Mouse (Mus musculus) stomach, embryonic 16.5 days (tissue): ENCODE measurements around the gene Chn1. TPM values are rescaled to one million over a fixed set of nuclear protein-coding genes. Genes with fewer than 3 reads are reported as not detected.

Experiments
- ATAC-seq: fragments of 200-750 bp; cut with Nextera tagmentation; 2 replicates; pipeline ENCODE4 v1.8.0; 2017; ENCODE audit warnings: moderate number of reproducible peaks, moderate TSS enrichment; ENCODE audit not compliant: insufficient read depth, low FRiP score
- H3K27ac ChIP-seq: fragments of 300-500 bp; sonication (generic); 2 replicates; pipeline ENCODE4 v1.5.1; 2014; ENCODE audit warnings: low read length
- H3K27me3 ChIP-seq: fragments of 300-500 bp; sonication (generic); 2 replicates; pipeline ENCODE4 v1.6.1; 2014; ENCODE audit warnings: low read length, control low read depth, mixed read lengths; ENCODE audit not compliant: control insufficient read depth, insufficient read depth
- H3K36me3 ChIP-seq: fragments of 300-500 bp; sonication (generic); 2 replicates; pipeline ENCODE4 v1.6.1; 2014; ENCODE audit warnings: low read length; ENCODE audit not compliant: control insufficient read depth, insufficient read depth
- H3K4me1 ChIP-seq: fragments of 300-500 bp; sonication (generic); 2 replicates; pipeline ENCODE4 v1.6.1; 2014; ENCODE audit warnings: low read length, control low read depth, mixed read lengths; ENCODE audit not compliant: control insufficient read depth, insufficient read depth
- H3K4me2 ChIP-seq: fragments of 300-500 bp; sonication (generic); 2 replicates; pipeline ENCODE4 v1.6.1; 2014; ENCODE audit warnings: low read depth, low read length, mixed read lengths
- H3K4me3 ChIP-seq: fragments of 300-500 bp; sonication (generic); replicated peaks from 2 replicates; pipeline ENCODE4 v1.5.1; 2014; ENCODE audit warnings: mild to moderate bottlenecking, low read length
- H3K9ac ChIP-seq: fragments of 300-500 bp; sonication (generic); 2 replicates; pipeline ENCODE4 v1.6.1; 2014; ENCODE audit warnings: low read length
- H3K9me3 ChIP-seq: fragments of 300-500 bp; sonication (generic); replicated peaks from 2 replicates; pipeline ENCODE4 v1.6.1; 2016; ENCODE audit warnings: low read length, control low read depth; ENCODE audit not compliant: control insufficient read depth
- WGBS: fragments of 180-500 bp; shearing (Covaris S2); extraction: QIAGEN DNeasy Blood & Tissue Kit; methylation state at CpG from one replicate; pipeline ENCODE4 v1.1.7; 2014; 5-methylcytosine and 5-hydroxymethylcytosine counted together
- polyA plus RNA-seq: library from polyadenylated mRNA; unstranded; fragments of >200 nt; fragmentation: Nextera tagmentation; extraction: Ambion mirVana; gene quantifications from 2 replicates; pipeline ENCODE4 v1.2.1, GENCODE M21; 2015

Chn1 gene
- polyA plus RNA-seq, 1 experiment from 2014 or later: 13.1 TPM

- Histone ChIP-seq H3K36me3 (no peaks in the 10 kb centered on the region), H3K27ac (no peak overlapping the region), H3K9me3 (no peaks in the 10 kb centered on the region), H3K4me2 (no peak overlapping the region), H3K4me1 (peaks cover 2% of the 10 kb centered on the region; the same call in 1 of the 2 replicates), H3K27me3 (no peaks in the 10 kb centered on the region), H3K4me3 (no peak overlapping the region), H3K9ac (no peak overlapping the region)
- no peak for ATAC-seq
- 57% methylated on average over 3 of the region's 3 CpGs for WGBS
Observed at GRCm38 (mm10) chr2:73763541-73763940, 11.6 kb downstream of the Chn1 start.

GRCm38 (mm10) chr2:73759899-73760298 is 15.2 kb downstream of the Chn1 start:
- Histone ChIP-seq H3K36me3 (no peaks in the 10 kb centered on the region), H3K4me2 (no peak overlapping the region), H3K27ac (no peak overlapping the region), H3K9ac (no peak overlapping the region), H3K27me3 (no peaks in the 10 kb centered on the region), H3K9me3 (no peaks in the 10 kb centered on the region), H3K4me1 (peaks cover 2% of the 10 kb centered on the region; the same call in 1 of the 2 replicates), H3K4me3 (no peak overlapping the region)
- 62% methylated on average over 7 of the region's 7 CpGs for WGBS
- no peak for ATAC-seq

- Histone ChIP-seq H3K27ac (no peak overlapping the region), H3K4me3 (no peak overlapping the region), H3K4me1 (peaks cover 2% of the 10 kb centered on the region; the same call in 1 of the 2 replicates), H3K9me3 (no peaks in the 10 kb centered on the region), H3K27me3 (no peaks in the 10 kb centered on the region), H3K9ac (no peak overlapping the region), H3K4me2 (no peak overlapping the region), H3K36me3 (no peaks in the 10 kb centered on the region)
- ATAC-seq: no peak
- WGBS: 73% methylated on average over 5 of the region's 5 CpGs
Observed at GRCm38 (mm10) chr2:73759027-73759426, 16.1 kb downstream of the Chn1 start.

GRCm38 (mm10) chr2:73747297-73747696 is 27.8 kb downstream of the Chn1 start:
- Histone ChIP-seq H3K4me1 (no peaks in the 10 kb centered on the region), H3K4me2 (no peak overlapping the region), H3K27me3 (no peaks in the 10 kb centered on the region), H3K36me3 (no peaks in the 10 kb centered on the region), H3K4me3 (no peak overlapping the region), H3K27ac (no peak overlapping the region), H3K9ac (no peak overlapping the region), H3K9me3 (no peaks in the 10 kb centered on the region)
- WGBS: 100% methylated on average over 1 of the region's 1 CpGs
- no peak for ATAC-seq

GRCm38 (mm10) chr2:73746375-73746770 is 28.8 kb downstream of the Chn1 start:
- H3K4me3 ChIP-seq: no peak overlapping the region
- H3K9me3 ChIP-seq: no peaks in the 10 kb centered on the region
- 94% methylated on average over 1 of the region's 1 CpGs for WGBS
- H3K4me2 ChIP-seq: no peak overlapping the region
- H3K27ac ChIP-seq: no peak overlapping the region
- no peak overlapping the region for H3K9ac ChIP-seq
- no peaks in the 10 kb centered on the region for H3K4me1 ChIP-seq
- H3K36me3 ChIP-seq: no peaks in the 10 kb centered on the region
- H3K27me3 ChIP-seq: no peaks in the 10 kb centered on the region
- ATAC-seq: no peak

- H3K4me1 ChIP-seq: no peaks in the 10 kb centered on the region
- no peak overlapping the region for H3K4me2 ChIP-seq
- no peaks in the 10 kb centered on the region for H3K36me3 ChIP-seq
- WGBS: 44% methylated on average over 3 of the region's 3 CpGs
- no peak for ATAC-seq
- no peak overlapping the region for H3K4me3 ChIP-seq
- H3K27ac ChIP-seq: no peak overlapping the region
- no peaks in the 10 kb centered on the region for H3K9me3 ChIP-seq
- H3K9ac ChIP-seq: no peak overlapping the region
- H3K27me3 ChIP-seq: no peaks in the 10 kb centered on the region
Observed at GRCm38 (mm10) chr2:73745647-73746374, 29.3 kb downstream of the Chn1 start.

- H3K4me3 ChIP-seq: no peak overlapping the region
- no peak overlapping the region for H3K9ac ChIP-seq
- no peaks in the 10 kb centered on the region for H3K36me3 ChIP-seq
- H3K27ac ChIP-seq: no peak overlapping the region
- ATAC-seq: no peak
- 89% methylated on average over 3 of the region's 3 CpGs for WGBS
- H3K27me3 ChIP-seq: no peaks in the 10 kb centered on the region
- no peaks in the 10 kb centered on the region for H3K9me3 ChIP-seq
- H3K4me2 ChIP-seq: no peak overlapping the region
- no peaks in the 10 kb centered on the region for H3K4me1 ChIP-seq
Observed at GRCm38 (mm10) chr2:73741286-73741685, 33.9 kb downstream of the Chn1 start.

GRCm38 (mm10) chr2:73727868-73728267 is 47.3 kb downstream of the Chn1 start:
- no peaks in the 10 kb centered on the region for H3K36me3 ChIP-seq
- H3K4me2 ChIP-seq: no peak overlapping the region
- WGBS: 66% methylated on average over 2 of the region's 2 CpGs
- H3K4me1 ChIP-seq: no peaks in the 10 kb centered on the region
- H3K9ac ChIP-seq: no peak overlapping the region
- H3K4me3 ChIP-seq: no peak overlapping the region
- no peak for ATAC-seq
- no peaks in the 10 kb centered on the region for H3K27me3 ChIP-seq
- no peak overlapping the region for H3K27ac ChIP-seq
- H3K9me3 ChIP-seq: no peaks in the 10 kb centered on the region

GRCm38 (mm10) chr2:73724934-73725333 is 50.2 kb downstream of the Chn1 start:
- H3K9ac ChIP-seq: no peak overlapping the region
- no peak overlapping the region for H3K27ac ChIP-seq
- 59% methylated on average over 3 of the region's 3 CpGs for WGBS
- H3K36me3 ChIP-seq: no peaks in the 10 kb centered on the region
- no peak overlapping the region for H3K4me2 ChIP-seq
- ATAC-seq: no peak
- H3K4me3 ChIP-seq: no peak overlapping the region
- no peaks in the 10 kb centered on the region for H3K27me3 ChIP-seq
- no peaks in the 10 kb centered on the region for H3K9me3 ChIP-seq
- no peaks in the 10 kb centered on the region; the same call in 1 of the 2 replicates for H3K4me1 ChIP-seq
